19 mouse cellular contexts compared by ENCODE assay signal in the genomic region with DNA sequence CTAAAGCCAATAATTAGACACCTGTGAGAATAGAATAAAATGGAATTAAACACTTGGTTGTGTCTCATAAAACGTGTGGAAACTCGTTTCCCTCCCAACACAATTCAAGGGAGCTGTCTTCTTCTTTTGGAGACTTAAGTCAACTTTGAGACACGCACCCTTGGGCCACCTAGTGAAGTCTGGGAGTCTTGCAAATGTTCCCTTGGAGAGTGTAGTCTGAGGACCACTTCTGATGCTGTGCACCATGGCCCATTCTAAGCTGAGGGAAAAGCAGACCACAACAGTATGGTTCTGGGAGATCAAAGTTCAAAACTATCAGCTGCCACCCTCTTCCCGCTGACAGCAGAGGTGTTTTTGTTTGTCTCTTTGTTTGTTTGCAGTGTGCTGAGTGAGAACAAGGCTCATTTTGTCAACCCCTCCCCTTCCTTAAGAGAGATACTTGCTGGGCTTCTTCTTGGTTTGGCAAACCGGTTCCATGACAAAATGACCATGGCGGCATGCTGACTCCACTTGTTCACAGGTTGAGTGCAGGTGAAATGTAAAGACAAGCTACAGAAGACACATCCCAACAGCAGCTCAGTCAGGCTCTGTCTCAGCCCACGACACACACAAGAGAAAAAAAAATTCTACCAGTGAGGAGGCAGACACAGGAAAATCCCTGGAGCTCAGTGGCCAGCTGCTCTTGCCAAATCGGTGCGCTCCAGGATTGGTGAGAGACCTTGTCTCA. TPM values are rescaled to one million over a fixed set of nuclear protein-coding genes. Genes with fewer than 3 reads are reported as not detected.
A peak's percentile ranks its signal among the peaks of the same experiment; 100 is the strongest.
DNase-seq lines count a peak whose midpoint lies in the region; ATAC-seq and TF ChIP-seq lines count a peak whose summit lies in the region.
"Had no signal": no experiment of that assay in that cellular context is flagged by ENCODE, and none has a peak within 500 bp of the region (broad histone marks: within the 10 kb centered on the region; RNA-seq: fewer than 3 reads in every experiment).

No protein-coding gene starts in this region.

- peak overlapping the region; percentile 90 for H3K27ac ChIP-seq in gastrocnemius, adult 2 months
- peak overlapping the region; percentile 44 for H3K27ac ChIP-seq in liver, adult 2 months (replicated peaks; ENCODE audit: insufficient read depth, low read depth, low read length)
- peak overlapping the region; percentile 79 for H3K27ac ChIP-seq in heart, embryonic 13.5 days (replicated peaks)

- H3K9me3 ChIP-seq in heart, embryonic 13.5 days = no peaks in the 10 kb centered on the region
- H3K9me3 ChIP-seq: hindbrain, embryonic 13.5 days; limb, embryonic 15.5 days; neural tube, embryonic 15.5 days had no signal

- no peak for DNase-seq in gastrocnemius, adult 2 months
- DNase-seq in gastrocnemius, postnatal 4 days (ENCODE audit: low spot score in 2 of 2) = no peak
- DNase-seq in liver, adult 2 months (ENCODE audit: extremely low read depth, low read depth, low spot score) = no peak
- DNase-seq in liver = no peak
- DNase-seq in right cerebral cortex, adult 2 months (ENCODE audit: low spot score in 2 of 2) = no peak
- no peak for DNase-seq in gastrocnemius, postnatal 10 days
- DNase-seq: cerebellum, adult 11-12 months; thymus, postnatal 4 days had no signal

- H3K27me3 ChIP-seq in liver, adult 2 months (ENCODE audit: control insufficient read depth, insufficient read depth, low read length) = no peaks in the 10 kb centered on the region
- no peaks in the 10 kb centered on the region for H3K27me3 ChIP-seq in heart, embryonic 13.5 days (replicated peaks)
- H3K27me3 ChIP-seq in myocyte (ENCODE audit: control insufficient read depth, insufficient read depth, insufficient read length) = no peaks in the 10 kb centered on the region
- H3K27me3 ChIP-seq: hindbrain, embryonic 13.5 days; limb, embryonic 15.5 days; neural tube, embryonic 15.5 days; Patski had no signal

- no peak overlapping the region for H3K9ac ChIP-seq in liver, adult 2 months (ENCODE audit: low read depth, low read length)
- H3K9ac ChIP-seq in heart, embryonic 13.5 days = no peak overlapping the region; the same call in 1 of the 2 replicates
- H3K9ac ChIP-seq: forebrain, postnatal 0 days; hindbrain, embryonic 13.5 days; limb, embryonic 15.5 days; neural tube, embryonic 15.5 days had no signal

- no peak overlapping the region for H3ac ChIP-seq in myocyte (ENCODE audit: control insufficient read depth, insufficient read length)

- H3K4me3 ChIP-seq in gastrocnemius, adult 2 months = peak overlapping the region; percentile 65
- H3K4me3 ChIP-seq in liver, adult 2 months (ENCODE audit: insufficient read depth, low read depth, low read length) = no peak overlapping the region
- no peak overlapping the region for H3K4me3 ChIP-seq in heart, embryonic 13.5 days
- no peak overlapping the region for H3K4me3 ChIP-seq in myocyte
- H3K4me3 ChIP-seq: hindbrain, embryonic 13.5 days; limb, embryonic 15.5 days; neural tube, embryonic 15.5 days had no signal

- H3K4me2 ChIP-seq in heart, embryonic 13.5 days = peak overlapping the region; percentile 48
- H3K4me2 ChIP-seq in myocyte (ENCODE audit: low read depth) = peak overlapping the region; percentile 30
- H3K4me2 ChIP-seq: hindbrain, embryonic 13.5 days; neural tube, embryonic 15.5 days had no signal

- 75% methylated on average over 9 of the region's 9 CpGs for WGBS in liver, adult 2 months
- 59% methylated on average over 9 of the region's 9 CpGs for WGBS in heart, embryonic 13.5 days

- TF ChIP-seq CTCF in gastrocnemius, adult 2 months (IDR thresholded peaks at IDR 0.05) = no peak
- TF ChIP-seq CTCF in liver, adult 2 months (IDR thresholded peaks at IDR 0.05; ENCODE audit: low read depth, low read length) = no peak

- no peaks in the 10 kb centered on the region for H3K79me2 ChIP-seq in liver, adult 2 months (ENCODE audit: control insufficient read depth, insufficient read depth, low read length)
- H3K79me2 ChIP-seq in myocyte (ENCODE audit: control insufficient read depth, insufficient read depth) = no peaks in the 10 kb centered on the region

- no peaks in the 10 kb centered on the region for H3K36me3 ChIP-seq in liver, adult 2 months (ENCODE audit: control insufficient read depth, insufficient read depth, low read length)
- no peaks in the 10 kb centered on the region for H3K36me3 ChIP-seq in heart, embryonic 13.5 days
- H3K36me3 ChIP-seq in myocyte (ENCODE audit: control insufficient read depth, insufficient read depth) = no peaks in the 10 kb centered on the region
- H3K36me3 ChIP-seq: hindbrain, embryonic 13.5 days; limb, embryonic 15.5 days; neural tube, embryonic 15.5 days had no signal

- intact Hi-C loops in gastrocnemius, adult 2 months (cut with DNase I) = no loop called here

- TF ChIP-seq POLR2A in liver, adult 2 months (IDR thresholded peaks at IDR 0.05; ENCODE audit: extremely low read depth, insufficient read depth, low read length) = no peak
- TF ChIP-seq POLR2A in myocyte (IDR thresholded peaks at IDR 0.05; ENCODE audit: insufficient read length, low read depth) = no peak

- peaks cover 8% of the 10 kb centered on the region for H3K4me1 ChIP-seq in liver, adult 2 months (ENCODE audit: control insufficient read depth, insufficient read depth, low read length)
- peaks cover 39% of the 10 kb centered on the region for H3K4me1 ChIP-seq in heart, embryonic 13.5 days

- ATAC-seq in heart, embryonic 13.5 days (ENCODE audit: extremely low read depth, insufficient number of reproducible peaks, low FRiP score, low TSS enrichment) = no peak
- ATAC-seq: Patski had no signal

TF ChIP-seq in myocyte, 11 proteins besides CTCF, POLR2A, EP300 and RAD21:
- no peak for TF ChIP-seq TCF3 (IDR thresholded peaks at IDR 0.05; ENCODE audit: insufficient read length, low read depth)
- no peak for TF ChIP-seq TCF12 (IDR thresholded peaks at IDR 0.05; ENCODE audit: insufficient read depth, poor library complexity, severe bottlenecking)
- no peak for TF ChIP-seq MAX (IDR thresholded peaks at IDR 0.05; ENCODE audit: low read depth)
- no peak for TF ChIP-seq POLR2AphosphoS2 (IDR thresholded peaks at IDR 0.05; ENCODE audit: insufficient read length, low read depth)
- TF ChIP-seq E2F4 (IDR thresholded peaks at IDR 0.05; ENCODE audit: insufficient read depth) = no peak
- TF ChIP-seq MYOG (IDR thresholded peaks at IDR 0.05; ENCODE audit: control insufficient read depth in 1 of 3, insufficient read depth in 1 of 3, insufficient read length in 2 of 3, low read depth in 2 of 3) = no peak
- TF ChIP-seq REST (IDR thresholded peaks at IDR 0.05; ENCODE audit: insufficient read depth, insufficient read length) = no peak
- no peak for TF ChIP-seq CEBPB (IDR thresholded peaks at IDR 0.05; ENCODE audit: insufficient read depth, poor library complexity, severe bottlenecking)
- no peak for TF ChIP-seq USF1 (IDR thresholded peaks at IDR 0.05; ENCODE audit: low read depth)
- no peak for TF ChIP-seq MYOD1 (IDR thresholded peaks at IDR 0.05; ENCODE audit: control insufficient read depth in 1 of 3, insufficient read length in 2 of 3, low read depth in 2 of 3)
- TF ChIP-seq SRF (IDR thresholded peaks at IDR 0.05; ENCODE audit: control insufficient read depth, insufficient read length, low read depth) = no peak

RNA-seq across cellular contexts. Expression of gene Slc10a6, which starts 0.8 kb away (rescaled TPM):
- total RNA-seq in gastrocnemius, adult 2 months (2021) = 1 to 10 TPM in 1 of 2 experiments, under 1 TPM in 1; 0.89 to 3.5 TPM
- total RNA-seq in gastrocnemius, postnatal 4 days (2021) = under 1 TPM; 0.29 to 0.59 TPM
- 0.34 and 0.37 TPM in 2 replicates for total RNA-seq in liver, adult 2 months (2014; rRNA removed)
- 0.06 TPM in 1 of 2 replicates, not detected in the other for polyA plus RNA-seq in liver, adult 2 months (2012; rRNA removed)
- 0.49 and 0.57 TPM in 2 replicates for polyA plus RNA-seq in heart, embryonic 13.5 days (2015; fragmentation: Nextera tagmentation; extraction: Ambion mirVana)
- polyA plus RNA-seq in myocyte (2012; fragmentation: generic; extraction: Trizol) = 0.04 TPM
- 1 to 10 TPM in 1 of 2 experiments, under 1 TPM in 1; 0.25 to 1.4 TPM for total RNA-seq in gastrocnemius, postnatal 10 days (2021)
- total RNA-seq: megakaryocyte-erythroid progenitor cell, adult 5-6 weeks; monocyte, adult 5-6 weeks had no signal
- polyA plus RNA-seq: cortical plate, adult 2 months; Patski had no signal

RNA-seq across cellular contexts. Expression of gene 1700016H13Rik, which starts 25.8 kb away (rescaled TPM):
- total RNA-seq in gastrocnemius, adult 2 months (2021) = under 1 TPM; 0.50 to 0.94 TPM
- total RNA-seq in gastrocnemius, postnatal 4 days (2021) = not detected
- not detected in 2 replicates for total RNA-seq in liver, adult 2 months (2014; rRNA removed)
- polyA plus RNA-seq in liver, adult 2 months (2012; rRNA removed) = not detected in 2 replicates
- polyA plus RNA-seq in heart, embryonic 13.5 days (2015; fragmentation: Nextera tagmentation; extraction: Ambion mirVana) = 0.20 TPM in 1 of 2 replicates, not detected in the other
- not detected for polyA plus RNA-seq in myocyte (2012; fragmentation: generic; extraction: Trizol)
- under 1 TPM in 1 of 2 experiments, not detected in 1; 0.29 TPM for total RNA-seq in gastrocnemius, postnatal 10 days (2021)
- total RNA-seq: layer of hippocampus, adult 8-10 months; megakaryocyte-erythroid progenitor cell, adult 5-6 weeks; monocyte, adult 5-6 weeks had no signal
- polyA plus RNA-seq: cortical plate, adult 2 months; Patski had no signal
